Comparison of ENCODE assay signal across 18 mouse cellular contexts in the genomic region with DNA sequence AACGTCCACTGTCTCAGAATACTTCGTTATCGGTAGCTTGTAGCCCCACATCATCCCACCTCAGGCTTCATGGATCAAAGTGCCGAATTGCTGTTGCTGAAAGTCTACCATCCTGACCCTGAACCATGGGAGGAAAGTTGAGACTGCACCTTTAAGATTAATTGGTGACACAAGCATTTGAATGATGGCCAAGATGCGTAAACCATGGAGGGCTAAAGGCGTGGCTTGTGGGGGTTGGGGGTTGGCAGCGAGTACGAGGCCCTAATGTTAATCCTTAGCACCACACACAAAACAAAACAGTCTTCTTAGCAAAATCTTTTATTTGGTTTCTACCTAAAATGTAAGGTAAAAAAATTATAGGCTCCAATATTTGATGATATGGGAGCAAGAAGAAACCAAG. TPM values are rescaled to one million over a fixed set of nuclear protein-coding genes. Genes with fewer than 3 reads are reported as not detected.
"Had no signal": no experiment of that assay in that cellular context is flagged by ENCODE, and none has a peak within 500 bp of the region (broad histone marks: within the 10 kb centered on the region; RNA-seq: fewer than 3 reads in every experiment).

No protein-coding gene starts in this region.

- H3K4me2 ChIP-seq: limb, embryonic 15.5 days; liver, embryonic 13.5 days; lung, embryonic 15.5 days; midbrain, embryonic 13.5 days; neural tube, embryonic 12.5 days had no signal

- ATAC-seq: liver, postnatal 0 days; midbrain, embryonic 13.5 days had no signal

- H3K27ac ChIP-seq: limb, embryonic 15.5 days; liver, embryonic 13.5 days; lung, embryonic 15.5 days; macrophage; midbrain, embryonic 13.5 days; neural tube, embryonic 12.5 days; stomach, postnatal 0 days had no signal

- H3K4me3 ChIP-seq: limb, embryonic 15.5 days; liver, embryonic 13.5 days; lung, embryonic 15.5 days; midbrain, embryonic 13.5 days; neural tube, embryonic 12.5 days had no signal

- H3K9ac ChIP-seq: limb, embryonic 15.5 days; liver, embryonic 13.5 days; liver, postnatal 0 days; lung, embryonic 15.5 days; midbrain, embryonic 13.5 days; neural tube, embryonic 12.5 days had no signal

- H3K27me3 ChIP-seq: limb, embryonic 15.5 days; liver, embryonic 13.5 days; lung, embryonic 15.5 days; midbrain, embryonic 13.5 days; neural tube, embryonic 12.5 days had no signal

- H3K4me1 ChIP-seq: limb, embryonic 15.5 days; lung, embryonic 15.5 days; midbrain, embryonic 13.5 days; neural tube, embryonic 12.5 days had no signal

- H3K9me3 ChIP-seq: limb, embryonic 15.5 days; liver, embryonic 13.5 days; lung, embryonic 15.5 days; midbrain, embryonic 13.5 days; neural tube, embryonic 12.5 days had no signal

- DNase-seq: kidney, adult 8-10 months; kidney, postnatal 36 days; layer of hippocampus, adult 9-11 months; layer of hippocampus, postnatal 36 days; liver, embryonic 13.5 days; liver, postnatal 0 days; lung, postnatal 14 days; right cerebral cortex, adult 18-20 months; right cerebral cortex, postnatal 25 days had no signal

RNA-seq across cellular contexts. Expression of a gene that starts 18.6 kb away (rescaled TPM):
- total RNA-seq: layer of hippocampus, adult 18-20 months; layer of hippocampus, postnatal 36 days; left cerebral cortex, adult 8-10 months; left cerebral cortex, postnatal 25 days had no signal
- polyA plus RNA-seq: midbrain, embryonic 13.5 days had no signal
